Mouse (Mus musculus) MEL (cell line): ENCODE data around the gene Zfp276. TPM values are rescaled to one million over a fixed set of nuclear protein-coding genes. Genes with fewer than 3 reads are reported as not detected.

Experiments used
- DNase-seq: peaks from one replicate; pipeline ENCODE4 v3.0.0; 2011; ENCODE audit warnings: low read depth, low spot score
- H3K27ac ChIP-seq: 2 replicates; pipeline ENCODE4 v1.5.1; 2012; ENCODE audit warnings: low read depth, mild to moderate bottlenecking, control low read depth, low read length, moderate library complexity; ENCODE audit not compliant: control insufficient read depth
- H3K27me3 ChIP-seq, 2 experiments: fragments of 150-350 bp in 1 of 2; sonication (generic) in 1 of 2; 2 replicates each; pipeline ENCODE4 v1.6.1; 2012; ENCODE audit warnings: low read length in 2 of 2, mild to moderate bottlenecking in 2 of 2, improper control_type of control experiment in 1 of 2, moderate library complexity in 1 of 2; ENCODE audit not compliant: insufficient read depth in 2 of 2, control insufficient read depth in 1 of 2
- H3K36me3 ChIP-seq, 2 experiments: 2 replicates each; pipeline ENCODE4 v1.6.1; 2012 to 2014; ENCODE audit warnings: low read length in 2 of 2, improper control_type of control experiment in 1 of 2, inconsistent platforms in 1 of 2, mild to moderate bottlenecking in 1 of 2; ENCODE audit not compliant: insufficient read depth in 2 of 2, control insufficient read depth in 1 of 2
- H3K4me1 ChIP-seq, 2 experiments: fragments of 150-350 bp in 1 of 2; sonication (generic) in 1 of 2; 2 replicates each; pipeline ENCODE4 v1.6.1; 2012; ENCODE audit warnings: low read length in 2 of 2, improper control_type of control experiment in 1 of 2, mild to moderate bottlenecking in 1 of 2; ENCODE audit not compliant: insufficient read depth in 2 of 2, control insufficient read depth in 1 of 2
- H3K4me3 ChIP-seq, 2 experiments: fragments of 150-350 bp in 1 of 2; sonication (generic) in 1 of 2; 2 replicates each; pipeline ENCODE4 v1.5.1; 2012; ENCODE audit warnings: low read depth in 2 of 2, low read length in 2 of 2, mild to moderate bottlenecking in 2 of 2, moderate library complexity in 2 of 2, control low read depth in 1 of 2, improper control_type of control experiment in 1 of 2; ENCODE audit not compliant: control insufficient read depth in 1 of 2, insufficient read depth in 1 of 2
- H3K79me2 ChIP-seq: 2 replicates; pipeline ENCODE4 v1.6.1; 2012; ENCODE audit warnings: mild to moderate bottlenecking, low read length, moderate library complexity; ENCODE audit not compliant: control insufficient read depth, poor library complexity, insufficient read depth
- H3K9ac ChIP-seq: 2 replicates; pipeline ENCODE4 v1.6.1; 2012; ENCODE audit warnings: low read depth, mild to moderate bottlenecking, control low read depth, low read length, moderate library complexity; ENCODE audit not compliant: control insufficient read depth, poor library complexity, severe bottlenecking
- H3K9me3 ChIP-seq: fragments of 150-350 bp; sonication (generic); replicated peaks from 2 replicates; pipeline ENCODE4 v1.6.1; 2012; ENCODE audit warnings: mild to moderate bottlenecking, low read length, improper control_type of control experiment, moderate library complexity; ENCODE audit not compliant: insufficient read depth
- BHLHE40 ChIP-seq: IDR thresholded peaks from 2 replicates; pipeline ENCODE4 v1.6.1; 2012; ENCODE audit warnings: low read depth, mild to moderate bottlenecking, inconsistent platforms, low read length, improper control_type of control experiment, borderline replicate concordance
- CHD1 ChIP-seq: IDR thresholded peaks from 2 replicates; pipeline ENCODE4 v1.6.1; 2012; ENCODE audit warnings: low read depth, mild to moderate bottlenecking, inconsistent platforms, low read length, improper control_type of control experiment
- CHD2 ChIP-seq: IDR thresholded peaks from 2 replicates; pipeline ENCODE4 v1.6.1; 2011; ENCODE audit warnings: low read length, improper control_type of control experiment
- EP300 ChIP-seq, 2 experiments: IDR thresholded peaks; 2 replicates each; pipeline ENCODE4 v1.6.1; 2011; ENCODE audit warnings: improper control_type of control experiment in 2 of 2, low read length in 2 of 2, low read depth in 1 of 2, mild to moderate bottlenecking in 1 of 2
- HCFC1 ChIP-seq: IDR thresholded peaks from 2 replicates; pipeline ENCODE4 v1.6.1; 2012; ENCODE audit warnings: low read depth, mild to moderate bottlenecking, inconsistent platforms, low read length, improper control_type of control experiment, moderate library complexity
- KAT2A ChIP-seq: conservative IDR thresholded peaks from 2 replicates; pipeline ENCODE4 v1.6.1; 2012; ENCODE audit warnings: low read depth, low read length, improper control_type of control experiment, inconsistent platforms
- MAFK ChIP-seq: IDR thresholded peaks from 2 replicates; pipeline ENCODE4 v1.6.1; 2011; ENCODE audit warnings: low read depth, mild to moderate bottlenecking, low read length, improper control_type of control experiment, borderline replicate concordance
- MAX ChIP-seq: IDR thresholded peaks from 2 replicates; pipeline ENCODE4 v1.6.1; 2011; ENCODE audit warnings: low read length, improper control_type of control experiment
- MAZ ChIP-seq: IDR thresholded peaks from 2 replicates; pipeline ENCODE4 v1.6.1; 2012; ENCODE audit warnings: low read depth, mild to moderate bottlenecking, inconsistent platforms, low read length, improper control_type of control experiment
- MEF2A ChIP-seq: IDR thresholded peaks from 2 replicates; pipeline ENCODE4 v1.6.1; 2014; ENCODE audit warnings: low read depth, mild to moderate bottlenecking, inconsistent platforms, low read length, improper control_type of control experiment; ENCODE audit not compliant: poor library complexity, insufficient replicate concordance, severe bottlenecking; ENCODE audit errors: extremely low read depth
- MXI1 ChIP-seq: IDR thresholded peaks from 2 replicates; pipeline ENCODE4 v1.6.1; 2011; ENCODE audit warnings: mild to moderate bottlenecking, low read depth, low read length, improper control_type of control experiment
- MYB ChIP-seq: IDR thresholded peaks from 2 replicates; pipeline ENCODE4 v1.6.1; 2011; ENCODE audit warnings: mild to moderate bottlenecking, low read depth, low read length, improper control_type of control experiment
- MYC ChIP-seq: IDR thresholded peaks from 2 replicates; pipeline ENCODE4 v1.6.1; 2011; ENCODE audit warnings: low read depth, mild to moderate bottlenecking, low read length, improper control_type of control experiment, moderate library complexity
- NRF1 ChIP-seq: IDR thresholded peaks from 2 replicates; pipeline ENCODE4 v1.6.1; 2014; ENCODE audit warnings: low read depth, mild to moderate bottlenecking, inconsistent platforms, low read length, improper control_type of control experiment, moderate library complexity; ENCODE audit not compliant: poor library complexity, insufficient read depth, severe bottlenecking
- POLR2A ChIP-seq, 2 experiments: IDR thresholded peaks; 2 replicates each; pipeline ENCODE4 v1.6.1; 2011 to 2012; ENCODE audit warnings: low read length in 2 of 2, mild to moderate bottlenecking in 2 of 2, control low read depth in 1 of 2, improper control_type of control experiment in 1 of 2, low read depth in 1 of 2, moderate library complexity in 1 of 2; ENCODE audit not compliant: control insufficient read depth in 1 of 2, insufficient read depth in 1 of 2, poor library complexity in 1 of 2
- RAD21 ChIP-seq: IDR thresholded peaks from 2 replicates; pipeline ENCODE4 v1.6.1; 2011; ENCODE audit warnings: mild to moderate bottlenecking, low read depth, low read length, improper control_type of control experiment
- SIN3A ChIP-seq: IDR thresholded peaks from 2 replicates; pipeline ENCODE4 v1.6.1; 2012; ENCODE audit warnings: low read length, improper control_type of control experiment, inconsistent platforms
- USF1 ChIP-seq: IDR thresholded peaks from 2 replicates; pipeline ENCODE4 v1.6.1; 2014; ENCODE audit warnings: low read depth, mild to moderate bottlenecking, inconsistent platforms, low read length, improper control_type of control experiment, moderate library complexity
- ZKSCAN1 ChIP-seq: IDR thresholded peaks from 2 replicates; pipeline ENCODE4 v1.6.1; 2012; ENCODE audit warnings: low read depth, mild to moderate bottlenecking, inconsistent platforms, low read length, improper control_type of control experiment, moderate library complexity
- ZMIZ1 ChIP-seq: IDR thresholded peaks from 2 replicates; pipeline ENCODE4 v1.6.1; 2012; ENCODE audit warnings: low read depth, mild to moderate bottlenecking, inconsistent platforms, low read length, improper control_type of control experiment, moderate library complexity
- ZNF384 ChIP-seq: IDR thresholded peaks from 2 replicates; pipeline ENCODE4 v1.6.1; 2012; ENCODE audit warnings: low read depth, mild to moderate bottlenecking, inconsistent platforms, low read length, improper control_type of control experiment
- polyA plus RNA-seq, 2 experiments: library from polyadenylated mRNA; stranded (reverse) in 1 of 2; unstranded in 1 of 2; fragments of >175 nt in 1 of 2; fragments of >200 nt in 1 of 2; gene quantifications; 2 replicates each; pipeline versions ENCODE4 v1.2.1 to v1.2.4; 2012; ENCODE audit warnings: low replicate concordance in 2 of 2, low read depth in 1 of 2; ENCODE audit not compliant: insufficient read length in 2 of 2, insufficient read depth in 1 of 2, missing spikeins in 1 of 2
- total RNA-seq: library from RNA; depleted of rRNA; stranded (reverse); fragments of 300-350 nt; gene quantifications from 2 replicates; pipeline ENCODE4 v1.2.3, GENCODE M21; 2012

The Zfp276 gene
- total and polyA plus RNA-seq, 3 experiments: 16.0 to 19.2 TPM; not detected in 1

DNA sequence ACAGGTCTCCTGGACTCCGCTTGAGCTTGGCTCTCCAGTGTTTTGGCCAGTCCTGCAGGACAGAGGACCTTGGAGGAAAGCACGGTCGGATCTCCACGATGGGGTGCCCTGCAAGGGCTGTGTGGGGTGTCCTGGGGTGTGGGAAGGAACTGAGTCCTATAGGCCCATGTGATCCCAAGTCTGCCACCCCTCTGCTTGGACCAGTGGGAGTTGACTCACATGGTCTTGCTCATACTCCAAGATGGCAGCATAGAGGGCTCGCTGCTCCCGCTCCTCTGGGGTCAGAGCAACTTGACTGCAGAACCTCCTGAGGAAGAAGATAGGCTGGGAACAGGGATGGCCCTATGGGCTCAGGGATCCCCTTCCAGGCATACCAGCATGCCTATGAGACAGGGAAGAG, 6.2 kb upstream of the Zfp276 start:
- H3K79me2 ChIP-seq: no peaks in the 10 kb centered on the region
- no peaks in the 10 kb centered on the region for H3K9me3 ChIP-seq
- H3K9ac ChIP-seq: no peak overlapping the region
- H3K4me3 ChIP-seq: no peak overlapping the region
- no peak for DNase-seq
- TF ChIP-seq POLR2A (IDR thresholded peaks at IDR 0.05; ENCODE audit: control insufficient read depth in 1 of 2, insufficient read depth in 1 of 2, low read depth in 1 of 2, low read length in 2 of 2, poor library complexity in 1 of 2) (no peak), BHLHE40 (no peak), MEF2A (no peak)
- H3K27ac ChIP-seq: no peak overlapping the region
- peaks cover 0 to 5% of the 10 kb centered on the region in 2 experiments; a peak in 2 of 4 replicates for H3K36me3 ChIP-seq
- no peaks in the 10 kb centered on the region for H3K27me3 ChIP-seq
- H3K4me1 ChIP-seq: peaks cover 0 to 12% of the 10 kb centered on the region in 2 experiments; a peak in 1 of 4 replicates

DNA sequence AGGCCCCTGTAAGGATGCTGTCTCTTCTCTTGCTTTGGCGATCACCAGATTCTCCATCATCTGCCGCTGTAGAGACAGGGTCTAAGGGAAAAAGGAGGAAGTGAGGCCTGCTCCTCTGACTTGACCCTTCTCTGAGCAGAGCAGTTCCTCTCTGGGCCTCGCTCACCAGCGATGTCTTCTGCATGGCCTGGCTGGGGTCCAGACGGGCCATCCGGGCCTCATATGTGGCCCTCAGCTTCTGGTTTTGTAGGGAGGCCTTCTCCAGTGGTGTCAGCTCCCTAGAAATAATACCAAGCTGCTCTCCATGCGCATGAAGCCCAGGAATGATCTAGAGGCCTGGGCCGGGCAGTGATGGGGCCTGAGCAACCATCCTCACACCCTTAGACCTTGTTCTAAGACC, 5.4 kb upstream of the Zfp276 start:
- Histone ChIP-seq H3K36me3 (peaks cover 0 to 7% of the 10 kb centered on the region in 2 experiments; a peak in 2 of 4 replicates), H3K4me3 (no peak overlapping the region), H3K79me2 (no peaks in the 10 kb centered on the region; the same call in 1 of the 2 replicates), H3K27ac (no peak overlapping the region), H3K9me3 (no peaks in the 10 kb centered on the region), H3K9ac (peak overlapping the region; percentile 20; the same call in 1 of the 2 replicates), H3K4me1 (peaks cover 0 to 18% of the 10 kb centered on the region in 2 experiments; a peak in 1 of 4 replicates), H3K27me3 (no peaks in the 10 kb centered on the region)
- no peak for TF ChIP-seq CHD2
- peak; percentile 51 for DNase-seq

DNA sequence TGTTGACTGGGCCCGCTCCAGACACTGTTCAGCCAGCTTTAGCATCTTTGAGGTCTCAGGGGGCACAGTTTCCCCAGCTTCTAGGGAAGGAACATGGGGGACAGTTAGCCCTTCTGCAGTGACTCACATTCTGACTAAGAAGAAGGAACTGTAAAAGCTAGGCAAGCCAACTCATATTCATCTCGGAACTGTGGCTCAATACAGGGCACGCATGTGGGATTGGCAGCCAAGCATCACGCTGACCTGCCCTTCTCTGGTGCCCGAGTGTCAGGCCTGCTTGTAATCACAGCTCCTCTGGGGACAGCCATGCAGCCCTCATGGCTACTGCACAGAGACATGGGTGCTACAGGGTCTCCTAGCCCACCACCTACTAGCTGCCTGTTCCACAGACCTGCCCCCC, 3.1 kb upstream of the Zfp276 start:
- H3K4me1 ChIP-seq: peaks cover 0 to 26% of the 10 kb centered on the region in 2 experiments; a peak in 2 of 4 replicates

More for the DNA sequence above, 3.1 kb upstream of the Zfp276 start:
- no peak for DNase-seq
- peaks cover 13% of the 10 kb centered on the region for H3K79me2 ChIP-seq
- TF ChIP-seq HCFC1: no peak
- TF ChIP-seq MXI1: no peak
- TF ChIP-seq ZMIZ1: no peak
- no peak for TF ChIP-seq ZNF384
- no peak for TF ChIP-seq KAT2A
- no peak for TF ChIP-seq RAD21
- TF ChIP-seq SIN3A: no peak
- no peak for TF ChIP-seq CHD2
- no peak for TF ChIP-seq MYB
- no peak for TF ChIP-seq MAZ
- TF ChIP-seq NRF1: no peak
- TF ChIP-seq EP300 (IDR thresholded peaks at IDR 0.05; ENCODE audit: low read depth in 1 of 2, low read length in 2 of 2): no peak
- TF ChIP-seq CHD1: no peak
- TF ChIP-seq POLR2A (IDR thresholded peaks at IDR 0.05; ENCODE audit: control insufficient read depth in 1 of 2, insufficient read depth in 1 of 2, low read depth in 1 of 2, low read length in 2 of 2, poor library complexity in 1 of 2): no peak
- no peak for TF ChIP-seq BHLHE40
- no peak for TF ChIP-seq MAX
- TF ChIP-seq USF1: no peak
- no peak for TF ChIP-seq MYC
- no peak for TF ChIP-seq MAFK
- TF ChIP-seq ZKSCAN1: no peak
- no peaks in the 10 kb centered on the region for H3K27me3 ChIP-seq
- H3K4me3 ChIP-seq: no peak overlapping the region
- H3K9me3 ChIP-seq: no peaks in the 10 kb centered on the region
- H3K9ac ChIP-seq: no peak overlapping the region
- H3K36me3 ChIP-seq: peaks cover 0 to 12% of the 10 kb centered on the region in 2 experiments; a peak in 2 of 4 replicates
- H3K27ac ChIP-seq: no peak overlapping the region
